Mouse (Mus musculus) midbrain, postnatal 0 days (tissue): ENCODE measurements around the gene Pmvk. TPM values are rescaled to one million over a fixed set of nuclear protein-coding genes. Genes with fewer than 3 reads are reported as not detected.
A peak's percentile ranks its signal among the peaks of the same experiment; 100 is the strongest.

ENCODE experiments used
- ATAC-seq: fragments of 200-750 bp; cut with Nextera tagmentation; 2 replicates; pipeline ENCODE4 v1.8.0; 2017; ENCODE audit warnings: moderate number of reproducible peaks, mild to moderate bottlenecking, moderate TSS enrichment, moderate library complexity; ENCODE audit not compliant: low FRiP score
- DNase-seq: peaks from one replicate; pipeline ENCODE4 v3.0.0-alpha.2; 2015; ENCODE audit warnings: low spot score
- H3K27ac ChIP-seq: fragments of 300-500 bp; sonication (generic); 2 replicates; pipeline ENCODE4 v1.5.1; 2014; ENCODE audit warnings: low read depth, mild to moderate bottlenecking, low read length, mixed read lengths
- H3K27me3 ChIP-seq: fragments of 300-500 bp; sonication (generic); 2 replicates; pipeline ENCODE4 v1.6.1; 2014; ENCODE audit warnings: low read length, control low read depth, mixed read lengths; ENCODE audit not compliant: insufficient read depth
- H3K36me3 ChIP-seq: fragments of 300-500 bp; sonication (generic); 2 replicates; pipeline ENCODE4 v1.6.1; 2014; ENCODE audit warnings: low read length, control low read depth, mixed read lengths; ENCODE audit not compliant: insufficient read depth
- H3K4me1 ChIP-seq: fragments of 300-500 bp; sonication (generic); 2 replicates; pipeline ENCODE4 v1.6.1; 2014; ENCODE audit warnings: mild to moderate bottlenecking, control low read depth, antibody characterized with exemption, low read length, mixed read lengths; ENCODE audit not compliant: insufficient read depth
- H3K4me2 ChIP-seq: fragments of 300-500 bp; sonication (generic); 2 replicates; pipeline ENCODE4 v1.6.1; 2014; ENCODE audit warnings: low read depth, mild to moderate bottlenecking, low read length, mixed read lengths; ENCODE audit not compliant: poor library complexity, severe bottlenecking
- H3K4me3 ChIP-seq: fragments of 300-500 bp; sonication (generic); 2 replicates; pipeline ENCODE4 v1.5.1; 2014; ENCODE audit warnings: low read depth, mild to moderate bottlenecking, low read length, moderate library complexity
- H3K9ac ChIP-seq: fragments of 300-500 bp; sonication (generic); replicated peaks from 2 replicates; pipeline ENCODE4 v1.6.1; 2014; ENCODE audit warnings: mild to moderate bottlenecking, low read length, moderate library complexity, mixed read lengths; ENCODE audit not compliant: poor library complexity, severe bottlenecking
- H3K9me3 ChIP-seq: fragments of 300-500 bp; sonication (generic); 2 replicates; pipeline ENCODE4 v1.6.1; 2016; ENCODE audit warnings: low read length, control low read depth
- CTCF ChIP-seq: IDR thresholded peaks from 2 replicates; pipeline ENCODE4 v1.5.1; 2016; ENCODE audit warnings: antibody characterized with exemption, mild to moderate bottlenecking
- WGBS: fragments of 180-500 bp; shearing (Covaris S2); extraction: QIAGEN DNeasy Blood & Tissue Kit; methylation state at CpG from one replicate; pipeline ENCODE4 v1.1.7; 2014; 5-methylcytosine and 5-hydroxymethylcytosine counted together
- polyA plus RNA-seq: library from polyadenylated mRNA; unstranded; fragments of >200 nt; fragmentation: Nextera tagmentation; extraction: Ambion mirVana; gene quantifications from 2 replicates; pipeline ENCODE4 v1.2.1, GENCODE M21; 2015
- total RNA-seq: library from RNA; depleted of rRNA; stranded (reverse); fragments of >200 nt; gene quantifications from 2 replicates; pipeline ENCODE4 v1.2.3, GENCODE M21; 2014; rRNA removed

The Pmvk gene
- total RNA-seq (90.8 and 121 TPM in 2 replicates), polyA plus RNA-seq (124 and 135 TPM in 2 replicates)

- no peak for ATAC-seq
- WGBS, result 67% methylated on average over 10 of the region's 10 CpGs
Observed at GRCm38 (mm10) chr3:89454401-89455177, at the start of gene Pmvk. TSS of gene Pmvk (plus strand) at chr3:89454541.

GRCm38 (mm10) chr3:89406887-89407286 lies 47.5 kb upstream of the Pmvk start:
- Histone ChIP-seq H3K36me3 (peaks cover 18% of the 10 kb centered on the region), H3K4me2 (no peak overlapping the region), H3K9me3 (no peaks in the 10 kb centered on the region), H3K27ac (no peak overlapping the region), H3K4me3 (no peak overlapping the region), H3K9ac (no peak overlapping the region), H3K27me3 (no peaks in the 10 kb centered on the region), H3K4me1 (peaks cover 4% of the 10 kb centered on the region; the same call in 1 of the 2 replicates)
- ATAC-seq (no peak), DNase-seq (no peak)
- no peak for TF ChIP-seq CTCF
- WGBS, result 92% methylated on average over 6 of the region's 6 CpGs

More at GRCm38 (mm10) chr3:89454401-89455177, at the start of gene Pmvk:
- Histone ChIP-seq H3K4me2 (no peak within 1 kb of the TSS), H3K9ac (no peak within 1 kb of the TSS), H3K4me3 (no peak within 1 kb of the TSS), H3K27ac (no peak within 1 kb of the TSS), H3K4me1 (peaks cover 5% of the 10 kb centered on the region; the same call in 1 of the 2 replicates), H3K27me3 (no peaks in the 10 kb centered on the region), H3K36me3 (no peaks in the 10 kb centered on the region), H3K9me3 (no peaks in the 10 kb centered on the region)
- TF ChIP-seq CTCF, result no peak
- no peak for DNase-seq

GRCm38 (mm10) chr3:89408448-89408847 lies 45.9 kb upstream of the Pmvk start:
- Histone ChIP-seq H3K4me1 (peaks cover 4% of the 10 kb centered on the region; the same call in 1 of the 2 replicates), H3K9ac (no peak overlapping the region), H3K27me3 (no peaks in the 10 kb centered on the region), H3K4me2 (no peak overlapping the region), H3K36me3 (0 out of 2 replicates have a peak, but pooled peaks cover 3% of the 10 kb centered on the region), H3K9me3 (no peaks in the 10 kb centered on the region), H3K4me3 (no peak overlapping the region), H3K27ac (no peak overlapping the region)
- no peak for TF ChIP-seq CTCF
- WGBS, result 68% methylated on average over 16 of the region's 16 CpGs
- ATAC-seq (no peak), DNase-seq (no peak)

- H3K4me3 ChIP-seq, result no peak overlapping the region
- H3K9ac ChIP-seq, result no peak overlapping the region
- no peak for ATAC-seq
- no peak for DNase-seq
- no peak for TF ChIP-seq CTCF
- H3K4me1 ChIP-seq, result peaks cover 4% of the 10 kb centered on the region; the same call in 1 of the 2 replicates
- WGBS, result 87% methylated on average over 3 of the region's 3 CpGs
- no peaks in the 10 kb centered on the region for H3K27me3 ChIP-seq
- no peaks in the 10 kb centered on the region; the same call in 1 of the 2 replicates for H3K36me3 ChIP-seq
- H3K27ac ChIP-seq, result no peak overlapping the region
- H3K9me3 ChIP-seq, result no peaks in the 10 kb centered on the region
- no peak overlapping the region for H3K4me2 ChIP-seq
Observed at GRCm38 (mm10) chr3:89409701-89410100, 44.6 kb upstream of the Pmvk start.

- Histone ChIP-seq H3K4me3 (peak overlapping the region; percentile 41), H3K9me3 (no peaks in the 10 kb centered on the region)
- 79% methylated on average over 10 of the region's 10 CpGs for WGBS
Observed at GRCm38 (mm10) chr3:89410864-89411263, 43.5 kb upstream of the Pmvk start.

More at GRCm38 (mm10) chr3:89410864-89411263, 43.5 kb upstream of the Pmvk start:
- Histone ChIP-seq H3K36me3 (no peaks in the 10 kb centered on the region; the same call in 1 of the 2 replicates), H3K27ac (peak overlapping the region; percentile 60), H3K4me2 (peak overlapping the region; percentile 66), H3K4me1 (peaks cover 4% of the 10 kb centered on the region; the same call in 1 of the 2 replicates), H3K27me3 (no peaks in the 10 kb centered on the region), H3K9ac (peak overlapping the region; percentile 59)
- DNase-seq (no peak), ATAC-seq (no peak)
- no peak for TF ChIP-seq CTCF
